Mouse (Mus musculus): ENCODE results near the gene Entpd1. TPM values are rescaled to one million over a fixed set of nuclear protein-coding genes. Genes with fewer than 3 reads are reported as not detected.

Entpd1 gene
- total RNA-seq, 2 experiments from 2014 or later, result 23.8 to 29.0 TPM

DNA sequence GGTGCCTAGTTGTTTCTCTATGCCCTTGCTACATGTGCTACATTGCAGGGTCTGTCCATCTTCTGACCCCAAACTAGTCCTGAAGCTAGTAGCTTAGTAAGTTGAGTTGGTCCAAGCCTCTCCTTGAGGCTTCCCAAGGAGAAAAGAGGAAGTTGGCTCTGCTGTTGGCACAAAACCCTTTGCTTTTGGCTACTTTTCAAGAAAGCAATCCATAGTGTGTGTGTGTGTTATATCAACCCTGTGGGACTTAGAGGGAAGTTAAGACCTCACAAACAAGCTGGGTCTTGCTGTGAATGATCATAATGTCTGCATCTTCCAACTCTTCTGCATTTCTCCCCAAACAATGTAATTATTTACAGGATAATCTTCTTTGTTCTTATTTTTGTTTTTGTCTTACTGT, 16.8 kb downstream of the Entpd1 start:
- DNase-seq, result no peak

DNA sequence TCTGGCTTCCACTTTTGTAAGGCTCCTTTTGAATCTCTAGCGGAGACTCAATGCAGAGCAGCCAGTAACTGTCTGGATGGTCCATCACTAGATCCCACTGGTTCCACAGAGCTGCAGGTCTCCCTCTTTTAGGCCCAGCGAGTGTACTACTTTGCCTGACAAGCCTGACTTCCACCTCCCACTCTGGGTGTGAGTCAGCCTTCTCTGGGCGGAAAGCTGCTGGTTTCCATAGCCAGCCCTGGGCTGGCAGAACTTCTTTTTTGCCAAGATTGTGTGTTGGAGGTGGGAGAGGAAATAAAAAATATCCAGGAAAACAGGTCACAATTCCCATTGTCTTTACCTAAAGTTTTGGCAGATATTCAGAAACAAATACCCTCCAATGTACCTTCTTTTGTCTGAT, 17.9 kb downstream of the Entpd1 start:
- DNase-seq, result no peak

DNA sequence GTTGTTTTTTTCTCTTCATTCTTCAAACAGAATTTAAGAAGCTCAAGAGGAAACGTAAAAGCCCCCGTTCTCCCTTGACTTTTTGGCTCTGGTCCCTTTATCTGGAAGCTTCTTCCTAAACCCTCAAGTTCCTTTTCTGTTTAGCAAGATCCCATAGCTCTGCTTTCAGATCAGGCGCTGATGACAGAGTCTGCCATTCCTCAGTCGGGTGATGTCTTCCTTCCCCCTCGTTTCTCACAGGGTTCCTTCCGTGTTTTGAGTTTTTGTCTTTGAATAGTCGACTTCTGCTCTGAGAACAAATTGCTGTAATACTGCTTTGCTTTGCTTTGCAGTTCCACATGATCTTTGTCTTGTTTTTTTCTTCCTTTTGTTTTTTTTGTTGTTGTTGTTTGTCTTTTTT, 18.4 kb downstream of the Entpd1 start:
- no peak for DNase-seq

DNA sequence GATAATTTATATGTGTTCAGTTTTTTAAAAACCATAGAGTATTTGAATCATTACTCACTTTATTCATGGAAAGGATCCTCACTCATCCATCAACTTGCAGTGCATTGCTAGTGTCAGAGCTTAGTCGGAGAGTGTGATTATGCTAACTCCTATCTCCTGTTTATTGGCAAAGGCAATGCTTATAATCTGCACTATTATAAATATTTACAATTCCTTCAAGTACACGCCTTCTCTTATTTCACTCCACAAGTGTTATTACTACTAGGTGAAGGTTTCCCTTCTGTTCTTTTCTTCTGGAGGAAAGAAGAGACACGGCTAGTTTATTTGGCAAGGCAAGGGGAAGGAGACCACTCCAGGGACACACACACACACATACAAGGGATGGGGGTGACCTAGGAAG, 20.0 kb downstream of the Entpd1 start:
- no peak for DNase-seq

DNA sequence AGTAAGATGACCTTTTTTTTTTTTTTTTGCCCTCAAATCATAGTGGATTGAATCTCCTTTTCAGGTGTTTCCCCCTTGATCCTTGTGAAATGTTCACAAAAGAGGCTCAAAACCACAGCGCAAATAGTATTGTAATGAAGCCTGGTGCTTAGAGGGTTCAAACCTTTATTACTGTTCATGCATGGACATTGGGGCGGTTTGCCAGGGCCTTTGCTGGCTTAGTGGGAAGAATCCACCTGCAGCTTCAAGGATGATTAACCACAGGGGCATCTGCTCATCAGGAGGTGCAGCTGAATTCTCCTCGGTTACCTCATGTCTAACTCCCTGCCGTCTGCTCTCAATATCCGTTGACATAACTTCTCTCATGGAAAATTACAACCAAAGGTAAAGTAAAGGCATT, 20.5 kb downstream of the Entpd1 start:
- DNase-seq, result no peak

DNA sequence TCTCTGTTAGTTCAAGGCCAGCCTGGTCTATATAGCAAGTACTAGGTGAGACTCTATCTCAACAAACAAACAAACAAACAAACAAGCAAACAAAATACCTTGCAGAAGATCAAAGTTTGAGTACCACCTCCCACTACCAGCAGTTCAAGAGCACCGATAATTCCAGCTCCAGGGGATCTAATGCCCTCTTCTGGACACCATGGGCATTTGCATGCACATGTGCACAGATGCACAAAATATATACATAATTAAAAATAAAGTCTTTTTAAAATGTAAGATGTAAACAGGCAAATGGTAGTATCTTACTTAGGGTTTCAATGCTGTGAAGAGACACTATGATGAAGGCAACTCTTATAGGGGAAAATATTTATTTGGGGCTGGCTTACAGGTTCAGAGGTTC, 21.0 kb downstream of the Entpd1 start:
- DNase-seq, result no peak

DNA sequence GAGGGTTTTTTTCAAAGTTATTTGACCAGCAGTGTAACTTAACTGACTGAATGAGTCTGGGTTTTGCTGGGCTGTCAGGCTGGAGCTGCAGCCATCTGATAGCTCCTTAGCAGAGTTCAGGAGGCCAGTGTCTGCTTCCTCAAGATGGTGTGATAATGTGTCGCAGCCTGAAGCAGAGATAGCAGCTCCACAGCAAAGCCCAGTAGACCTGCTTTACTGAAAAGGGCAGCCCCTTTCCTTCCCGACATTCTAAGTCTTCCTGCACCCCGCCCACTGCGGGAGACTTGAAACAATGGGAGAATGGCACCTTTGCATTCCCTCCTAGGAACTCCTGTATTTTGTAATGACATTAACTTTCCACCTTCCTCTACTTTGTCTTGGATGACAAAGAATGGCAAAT, 24.9 kb downstream of the Entpd1 start:
- DNase-seq, result no peak

DNA sequence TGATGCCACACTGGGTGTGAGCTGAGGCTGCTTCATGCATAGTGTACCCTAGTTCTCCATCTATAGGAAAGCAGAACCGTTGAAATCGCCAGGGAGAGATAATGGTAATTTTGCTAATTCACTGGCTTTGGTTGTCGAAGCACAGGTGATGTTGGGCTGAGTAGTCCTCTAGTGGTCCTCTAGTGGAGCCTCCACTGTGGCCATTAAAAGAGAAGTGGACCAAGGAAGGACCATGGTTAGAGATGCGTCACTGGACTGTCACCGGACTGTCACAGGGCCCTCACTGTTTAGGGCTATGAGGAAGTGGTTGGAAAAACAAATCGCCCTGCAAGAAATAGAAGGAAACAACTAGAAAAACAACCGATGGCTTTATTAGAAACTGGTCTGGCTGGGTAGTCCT, 25.4 kb downstream of the Entpd1 start:
- no peak for DNase-seq

DNA sequence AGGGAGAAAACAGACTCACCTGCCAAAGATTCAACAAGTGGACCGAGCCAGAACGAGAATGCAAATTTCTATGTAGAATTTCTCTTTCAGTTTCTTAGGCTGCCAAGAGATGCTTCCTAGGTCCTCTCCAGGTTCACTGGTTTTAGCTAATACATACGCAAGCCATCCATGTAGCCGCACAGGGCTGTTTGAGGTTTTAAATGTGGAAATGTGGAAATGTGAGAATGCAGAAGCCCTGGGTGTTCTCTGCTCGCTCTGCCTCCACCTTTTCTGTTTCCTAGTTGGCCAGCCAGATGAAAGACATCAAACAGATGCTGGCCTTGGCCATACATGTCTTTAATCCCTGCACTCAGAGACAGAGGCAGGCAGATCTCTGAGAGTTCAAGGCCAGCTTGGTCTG, 26.4 kb downstream of the Entpd1 start:
- DNase-seq, result no peak

DNA sequence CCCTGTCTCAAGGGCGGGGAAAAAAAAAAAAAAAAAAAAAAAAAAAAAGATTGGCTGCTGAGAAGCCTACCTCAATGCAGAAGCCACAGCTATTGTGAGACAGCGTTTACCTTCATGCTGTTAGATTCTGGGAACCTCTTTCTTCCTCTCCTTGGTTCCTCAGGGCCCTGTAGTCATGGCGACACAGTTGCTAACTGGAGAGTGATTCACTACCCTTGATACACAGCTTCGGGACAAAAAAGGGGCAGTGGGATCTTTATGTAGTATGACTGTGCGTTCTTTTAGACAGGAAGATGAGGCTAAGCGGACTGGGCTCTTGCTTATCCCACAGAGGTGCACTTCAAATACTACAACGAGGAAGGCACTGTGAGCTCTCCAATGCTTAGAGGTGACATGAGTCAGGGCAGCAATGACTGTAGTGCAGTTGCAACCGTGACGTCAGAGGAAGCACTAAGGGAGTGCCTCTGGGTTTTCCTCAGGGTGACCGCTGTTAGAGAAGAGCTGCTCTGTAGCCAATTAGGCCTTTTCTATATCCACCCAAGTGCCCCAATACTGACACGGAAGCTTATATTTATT, 27.7 kb downstream of the Entpd1 start:
- DNase-seq, result no peak

DNA sequence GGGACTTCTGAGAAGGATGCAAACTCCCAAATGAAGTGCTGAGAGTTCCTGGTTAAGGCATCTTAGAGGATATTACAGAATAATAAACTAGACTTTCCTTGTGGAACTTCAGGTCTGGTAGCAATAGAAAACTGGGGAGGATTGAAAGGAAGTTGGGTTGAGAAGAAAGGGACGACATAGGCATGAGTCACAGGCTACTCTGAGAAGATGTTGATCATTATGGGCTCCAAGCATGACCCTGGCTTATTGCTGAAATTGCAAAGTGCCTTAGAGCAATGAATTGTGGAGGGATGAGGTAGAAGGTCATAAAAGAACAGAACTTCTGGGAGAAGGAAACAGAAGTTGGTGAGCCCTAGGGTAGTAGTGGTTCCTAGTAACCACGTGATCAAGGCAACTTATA, 28.6 kb downstream of the Entpd1 start:
- DNase-seq, result no peak

DNA sequence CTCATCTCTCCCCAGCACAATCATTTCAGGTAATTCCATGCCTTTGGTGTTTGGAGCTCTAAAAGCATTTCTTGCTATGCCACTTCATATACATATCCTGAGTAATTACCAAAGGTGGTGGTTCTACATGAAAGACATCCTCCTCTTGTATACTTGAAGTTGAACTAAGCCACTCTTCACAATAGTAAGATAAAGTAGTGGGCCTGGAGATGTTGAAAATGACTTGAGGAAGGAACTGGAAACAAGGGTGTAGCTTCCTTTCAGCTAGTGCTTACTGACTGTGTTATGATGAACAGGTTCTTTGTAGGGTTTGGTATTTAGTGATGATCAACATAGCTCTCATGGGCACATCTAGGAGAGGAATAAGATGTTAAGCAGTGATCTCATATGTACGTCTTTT, 31.7 kb downstream of the Entpd1 start:
- no peak for DNase-seq

DNA sequence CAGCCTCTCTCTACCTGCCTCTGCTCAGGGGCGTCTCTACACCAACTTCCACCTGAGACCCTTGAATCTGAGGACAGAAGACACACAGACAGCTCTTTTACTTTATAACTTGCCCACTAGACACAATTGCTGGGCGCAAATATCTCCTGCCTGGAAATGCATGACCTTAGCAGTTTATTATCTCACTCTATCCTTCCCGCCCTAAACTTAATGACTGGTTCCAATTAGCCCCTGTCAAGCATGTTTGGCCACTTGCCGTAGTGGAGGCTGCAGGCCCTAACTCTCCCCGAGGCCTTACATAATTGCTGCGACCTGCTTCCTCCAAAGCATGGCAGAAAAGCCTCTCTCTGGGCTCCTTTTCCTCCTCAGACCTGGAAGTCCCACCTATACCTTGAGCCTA, 34.2 kb downstream of the Entpd1 start:
- DNase-seq, result no peak

DNA sequence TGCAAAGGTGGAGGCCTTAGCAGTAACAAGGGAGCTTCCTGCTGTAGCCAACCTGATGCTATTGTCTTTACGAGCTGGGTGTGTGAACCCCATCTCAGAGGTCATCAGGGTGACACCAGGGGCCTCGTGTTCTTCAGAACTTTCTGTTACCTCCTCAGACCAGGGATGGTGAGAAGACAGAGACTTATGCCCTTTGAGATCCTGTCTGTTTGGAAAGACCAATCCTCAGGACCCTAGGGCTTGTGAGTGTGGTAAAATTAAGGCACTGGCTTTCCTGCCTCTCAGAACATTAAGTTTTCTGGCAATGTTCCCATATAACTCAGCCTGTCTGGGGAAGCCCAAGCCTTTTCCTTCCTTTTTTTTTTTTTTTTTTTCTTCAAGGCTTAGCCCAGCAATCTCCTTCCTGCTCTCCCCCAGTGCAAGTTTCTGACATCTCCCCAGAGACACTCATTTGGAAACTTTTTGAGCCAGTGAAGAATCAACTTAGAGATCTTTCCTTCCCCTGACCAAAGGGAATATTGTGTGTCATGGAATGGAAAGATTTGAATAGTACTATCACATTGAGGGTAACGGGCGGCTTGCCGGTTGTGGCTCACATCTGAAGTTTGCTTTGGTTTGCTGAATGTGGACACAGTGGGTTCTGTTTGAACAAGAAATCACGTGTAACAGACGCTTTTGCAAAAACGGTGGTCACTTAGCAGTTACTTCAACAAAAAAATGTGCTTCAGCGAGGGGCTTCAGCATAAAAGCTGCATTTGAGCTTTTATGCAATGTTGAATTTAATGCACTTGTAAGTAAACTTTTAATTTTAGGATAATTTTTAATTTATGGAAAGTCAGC, 35.4 kb downstream of the Entpd1 start:
- DNase-seq, result no peak

DNA sequence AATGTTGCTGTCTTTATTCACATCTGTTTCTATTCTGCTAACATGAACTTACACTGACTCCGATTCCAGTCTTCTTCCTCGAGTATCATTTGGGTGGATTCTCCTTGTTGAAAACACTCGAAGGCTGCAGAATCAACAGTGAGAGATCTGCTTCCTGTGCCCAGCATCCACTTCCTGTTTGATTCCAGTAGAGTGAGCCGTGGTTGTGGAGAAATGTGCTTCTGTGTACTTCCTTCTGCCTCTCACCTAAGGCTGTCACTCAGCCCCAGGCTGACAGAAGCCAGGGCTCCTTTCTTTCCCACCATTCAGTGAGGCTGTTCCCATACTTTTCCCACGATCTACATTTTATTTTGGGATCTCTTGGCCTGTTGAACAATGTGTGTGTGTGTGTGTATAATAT, 37.9 kb downstream of the Entpd1 start:
- DNase-seq, result no peak

DNA sequence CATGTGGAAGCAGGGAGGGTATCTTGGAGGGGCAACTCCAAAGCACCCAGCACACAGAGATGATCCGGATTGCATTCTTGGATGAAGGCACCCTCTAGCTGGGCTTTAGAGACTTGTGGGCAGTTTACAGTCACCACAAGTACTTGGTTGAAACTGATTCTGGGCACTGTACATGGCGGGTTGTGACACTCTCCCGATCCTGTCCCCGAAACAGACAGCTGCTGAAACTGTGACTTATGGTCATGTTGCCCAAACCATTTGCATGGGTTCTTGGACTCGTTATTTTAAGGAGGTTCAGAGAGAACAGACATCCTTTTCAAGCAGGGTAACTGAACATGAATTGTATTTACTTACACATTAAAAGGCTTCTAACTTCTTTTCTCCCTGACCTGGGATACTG, 44.0 kb downstream of the Entpd1 start:
- DNase-seq, result no peak

DNA sequence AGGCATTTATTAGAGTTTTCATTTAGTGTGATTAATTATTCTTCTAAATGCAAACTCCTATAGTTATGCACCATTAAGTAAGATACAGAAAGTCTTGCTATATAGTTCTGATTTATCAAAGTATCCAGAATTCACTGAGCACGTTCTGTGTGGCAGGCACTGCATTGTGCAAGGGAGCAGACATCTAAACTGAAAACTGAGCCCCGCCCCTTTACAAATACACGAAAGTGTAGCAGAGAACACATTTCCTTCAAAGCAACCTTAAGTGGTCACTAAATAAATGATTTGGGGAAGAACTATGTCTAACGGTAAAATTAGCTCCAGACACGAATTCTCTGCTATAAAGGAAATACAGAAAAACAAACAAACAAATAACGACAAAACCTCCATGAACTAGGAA, 46.1 kb downstream of the Entpd1 start:
- DNase-seq, result no peak

DNA sequence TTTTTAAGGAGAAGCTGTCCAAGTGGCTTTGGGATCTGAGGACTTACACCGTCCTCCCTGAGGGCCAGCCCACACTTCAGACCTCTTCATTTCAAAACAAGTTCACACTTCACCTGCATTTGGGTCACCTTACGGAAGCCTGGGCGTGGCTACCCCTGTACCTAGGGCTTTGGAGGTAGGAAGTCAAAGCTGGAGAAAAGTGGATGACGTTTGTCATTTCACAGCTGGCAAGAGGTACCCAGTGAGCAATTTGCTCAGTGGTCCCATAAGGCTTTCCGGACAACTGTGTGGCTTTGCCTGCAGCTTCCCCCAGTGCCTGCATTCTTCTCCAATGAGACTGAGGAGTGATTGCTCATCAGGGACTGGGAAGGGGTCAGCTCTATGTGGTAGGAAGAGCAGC, 46.8 kb downstream of the Entpd1 start:
- DNase-seq, result no peak

DNA sequence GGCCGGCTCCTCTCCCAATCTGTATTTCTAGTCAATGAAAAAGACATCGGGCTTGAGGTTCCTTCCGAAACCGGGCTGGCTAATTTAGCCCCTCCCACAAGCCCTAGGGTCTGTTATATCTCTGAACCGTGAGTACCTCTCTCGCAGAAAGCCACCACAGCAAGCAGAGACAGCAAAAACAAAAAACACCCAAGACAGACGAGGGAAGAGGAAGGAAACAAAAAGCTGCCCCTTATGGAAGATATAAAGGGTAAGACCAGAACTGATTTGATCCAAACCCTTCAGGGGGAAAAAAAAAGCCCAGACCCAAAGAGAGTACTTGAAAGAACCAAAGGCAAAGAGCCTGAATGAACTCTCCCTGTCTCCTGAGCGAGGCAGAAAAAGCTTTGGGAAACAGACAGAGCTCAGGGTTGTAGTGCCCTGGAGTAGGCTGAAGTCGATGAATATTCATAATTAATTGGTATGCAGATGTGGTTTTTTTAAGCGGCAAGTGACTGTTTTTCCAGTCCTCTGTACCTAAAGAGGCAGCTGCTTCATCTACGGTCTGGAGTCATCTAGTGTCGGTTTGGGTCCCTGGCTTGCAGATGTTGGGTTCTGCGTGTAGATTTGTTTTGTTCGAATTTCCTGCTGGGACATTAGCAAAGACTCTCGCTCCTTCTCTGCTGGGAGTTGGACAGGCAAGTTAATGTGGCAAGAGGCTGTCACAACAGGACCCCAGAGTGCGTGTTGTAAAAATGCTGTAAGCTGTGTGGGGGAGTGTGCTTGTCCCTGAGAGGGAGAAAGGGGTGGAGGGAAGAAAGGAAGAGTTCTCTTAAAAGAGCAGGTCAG, 47.7 kb downstream of the Entpd1 start:
- DNase-seq, result no peak

DNA sequence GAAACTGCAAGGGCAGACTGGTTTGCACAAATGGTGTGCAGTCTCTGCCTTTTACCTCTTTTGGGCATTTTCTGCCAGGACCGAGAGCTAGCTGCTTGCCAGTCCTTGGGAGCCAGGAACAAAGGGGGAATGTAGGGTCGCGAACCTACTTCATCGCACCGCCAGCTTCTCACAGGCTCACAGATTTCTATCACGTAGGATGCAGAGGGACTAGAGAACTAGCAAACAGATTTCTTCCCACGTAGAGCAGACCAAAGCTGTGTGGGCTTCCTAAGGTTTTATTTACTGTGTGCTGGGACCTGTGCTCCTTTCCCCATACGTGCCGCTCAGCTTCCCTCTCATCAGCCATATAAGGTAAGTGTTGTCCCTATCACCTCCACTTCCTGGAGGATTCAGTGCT, 48.3 kb downstream of the Entpd1 start:
- DNase-seq, result no peak

DNA sequence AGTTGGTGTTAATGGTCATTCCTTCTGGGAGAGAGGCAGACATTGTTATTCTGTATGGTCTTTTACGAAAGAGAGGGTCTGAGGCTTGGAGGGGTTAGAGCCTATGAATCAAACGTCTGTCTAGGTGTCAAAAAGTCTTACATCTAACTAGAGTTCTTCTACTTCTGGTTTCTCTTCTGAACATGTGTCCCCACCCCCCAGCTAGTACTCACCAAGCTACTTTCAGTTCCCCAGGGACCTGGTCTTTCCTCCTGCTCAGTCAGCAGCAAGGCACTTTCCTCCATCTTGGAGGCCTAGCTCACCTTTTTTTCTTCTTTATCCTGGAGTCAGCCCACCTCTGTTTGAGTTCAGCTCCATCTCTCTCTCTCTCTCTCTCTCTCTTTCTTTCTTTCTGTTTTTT, 48.9 kb downstream of the Entpd1 start:
- DNase-seq, result no peak

DNA sequence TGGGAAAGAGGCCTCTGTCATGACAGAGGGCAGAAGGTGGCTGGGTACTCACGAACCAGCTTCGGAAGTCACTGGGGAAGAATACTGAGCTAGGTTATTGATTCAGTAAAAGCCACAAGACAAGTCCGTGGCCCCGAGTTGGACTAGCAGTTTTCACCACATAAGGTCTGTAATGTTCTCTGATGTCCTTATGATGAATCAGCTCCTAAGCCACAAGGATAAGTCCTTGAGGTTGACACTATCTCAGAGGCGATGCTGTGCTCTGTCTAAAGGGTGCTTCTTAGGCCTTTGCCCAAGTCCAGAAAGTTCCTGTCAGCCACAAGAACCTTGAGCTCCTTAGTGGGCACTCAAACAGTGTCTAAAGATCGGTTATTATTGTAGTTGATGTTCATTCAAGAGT, 49.7 kb downstream of the Entpd1 start:
- no peak for DNase-seq

DNA sequence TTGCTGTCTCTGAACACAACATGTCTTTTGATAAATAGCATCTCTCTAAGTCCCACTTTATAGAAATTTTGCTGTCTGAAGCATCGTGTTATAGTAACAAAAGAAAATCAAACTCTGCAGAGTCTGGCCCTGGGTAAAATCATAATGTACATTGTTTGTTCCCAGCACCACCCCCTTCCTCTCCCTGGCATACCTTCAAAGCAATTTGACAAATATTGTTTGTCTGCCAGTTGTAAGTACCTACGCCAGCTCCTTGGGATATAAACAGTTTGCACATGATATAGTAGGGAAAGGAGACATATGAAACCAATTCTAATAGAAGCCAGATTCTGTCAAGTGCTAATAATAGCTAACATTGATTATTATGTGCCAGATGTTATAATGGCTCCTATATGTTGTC, 50.6 kb downstream of the Entpd1 start:
- DNase-seq, result no peak

DNA sequence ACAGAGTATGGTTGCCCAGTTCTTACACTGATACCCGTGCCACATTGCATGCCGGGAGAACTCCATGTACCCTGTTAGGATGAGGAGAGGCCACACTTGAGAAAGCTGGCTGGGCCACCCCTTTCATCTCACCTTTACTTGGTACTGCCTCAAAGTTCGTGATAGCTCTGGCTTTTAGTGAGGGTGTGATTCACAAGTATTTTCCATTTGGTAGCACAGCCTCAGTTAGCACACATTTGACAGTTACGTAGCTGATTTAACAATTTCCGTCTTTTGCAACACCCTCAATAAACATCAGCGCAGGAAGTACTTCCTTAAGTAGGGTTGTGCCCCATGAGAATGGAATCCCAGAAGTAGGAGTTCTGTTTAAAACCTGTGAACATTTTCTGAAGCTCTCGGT, 53.6 kb downstream of the Entpd1 start:
- DNase-seq, result no peak
